Mouse (Mus musculus): ENCODE results near the gene Gm17416.

Gm17416 gene

DNA sequence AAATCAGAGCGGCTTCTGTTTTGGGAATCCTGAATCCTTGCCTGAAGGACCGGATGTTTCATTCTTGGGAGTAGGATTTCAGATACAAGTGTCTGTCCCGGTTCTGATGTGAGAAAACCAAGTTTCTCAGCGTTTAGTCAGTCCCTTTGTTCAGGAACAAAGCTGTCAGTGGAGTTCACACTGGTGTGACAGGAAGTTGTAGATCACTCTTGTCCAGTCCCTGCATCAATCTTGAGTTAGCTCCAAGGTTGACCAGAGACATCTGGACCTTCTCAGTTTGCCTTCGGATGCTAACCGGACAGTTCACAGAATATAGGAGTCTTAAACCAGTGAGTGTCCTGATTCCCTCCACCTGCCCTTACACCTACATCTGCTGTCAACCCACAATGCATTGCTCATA is 38.6 kb downstream of the Gm17416 start:
- no peak for DNase-seq (ENCODE audit: low spot score in 2 of 2)

DNA sequence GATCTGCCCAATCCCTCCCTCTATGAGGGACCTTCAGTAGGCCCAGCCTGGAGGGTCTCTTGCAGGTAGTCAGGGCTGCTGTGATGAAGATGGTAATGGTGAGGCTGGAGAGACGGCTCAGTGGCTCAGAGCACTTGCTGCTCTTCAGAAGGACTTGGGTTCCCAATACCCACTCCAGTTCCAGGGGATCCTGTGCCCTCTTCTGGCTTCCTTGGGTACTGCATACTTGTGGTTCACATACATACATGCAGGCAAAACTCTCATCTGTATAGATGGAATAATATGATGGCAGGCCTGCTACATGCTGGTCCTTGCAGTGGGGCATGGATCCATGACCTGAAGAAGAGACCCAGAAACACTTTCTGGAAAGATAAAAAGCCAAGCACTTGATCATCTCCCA is 39.6 kb downstream of the Gm17416 start:
- DNase-seq (ENCODE audit: low spot score in 2 of 2) = no peak

DNA sequence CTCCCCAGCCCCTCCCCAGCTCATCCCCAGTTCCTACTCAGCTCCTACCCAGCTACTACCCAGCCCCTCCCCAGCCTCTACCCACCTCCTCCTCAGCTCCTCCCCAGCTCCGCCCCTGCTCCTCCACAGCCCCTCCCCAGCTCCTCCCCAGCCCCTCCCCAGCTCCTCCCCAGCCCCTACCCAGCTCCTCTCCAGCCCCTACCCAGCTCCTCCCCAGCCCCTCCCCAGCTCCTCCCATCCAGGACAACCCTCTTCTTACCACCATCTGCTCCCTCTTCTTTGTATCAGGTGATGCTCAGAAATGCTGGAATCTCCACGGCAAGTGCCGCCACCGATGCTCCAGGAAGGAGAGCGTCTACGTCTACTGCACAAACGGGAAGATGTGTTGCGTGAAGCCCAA is 43.1 kb downstream of the Gm17416 start:
- no peak for DNase-seq (ENCODE audit: low spot score in 2 of 2)

DNA sequence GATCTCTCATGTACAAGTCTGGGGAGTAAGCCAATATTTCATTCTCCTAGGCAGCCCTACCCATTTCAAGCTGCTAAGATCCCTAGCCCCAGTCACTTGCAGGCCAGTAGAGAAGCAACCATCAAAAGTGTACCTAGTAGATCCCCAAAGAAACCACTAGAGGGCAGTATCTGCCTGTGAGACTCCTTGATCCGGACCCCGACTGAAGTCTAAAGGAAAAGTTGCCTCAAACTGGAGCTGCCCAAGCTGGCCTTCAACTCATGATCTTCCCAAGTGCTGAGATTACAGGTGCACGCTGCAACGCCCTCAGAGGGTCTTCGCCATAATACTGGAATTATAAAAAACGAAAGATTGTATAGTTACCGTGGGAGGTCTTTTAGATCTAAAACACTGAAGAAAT is 46.4 kb downstream of the Gm17416 start:
- peak; percentile 20 for DNase-seq (ENCODE audit: low spot score in 2 of 2)

DNA sequence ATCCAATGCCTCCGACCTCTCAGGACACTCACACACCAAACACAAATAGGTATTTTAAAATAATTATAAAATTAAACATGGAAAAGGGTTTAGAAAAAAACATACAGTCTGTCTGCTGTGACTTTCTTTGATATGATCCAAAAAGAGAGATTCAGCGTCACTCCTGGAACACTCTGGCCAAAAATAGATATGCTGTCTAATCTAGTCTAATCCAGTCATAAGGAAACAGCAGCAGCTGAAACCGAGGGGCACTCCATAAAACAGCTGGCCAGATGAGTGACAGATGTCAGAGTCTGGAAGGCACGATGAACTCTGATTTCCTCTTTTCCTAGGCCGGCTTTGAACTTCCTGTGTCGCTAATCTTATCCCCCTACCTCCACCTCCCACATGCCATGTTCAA is 47.3 kb downstream of the Gm17416 start:
- DNase-seq (ENCODE audit: low spot score in 2 of 2) = no peak

DNA sequence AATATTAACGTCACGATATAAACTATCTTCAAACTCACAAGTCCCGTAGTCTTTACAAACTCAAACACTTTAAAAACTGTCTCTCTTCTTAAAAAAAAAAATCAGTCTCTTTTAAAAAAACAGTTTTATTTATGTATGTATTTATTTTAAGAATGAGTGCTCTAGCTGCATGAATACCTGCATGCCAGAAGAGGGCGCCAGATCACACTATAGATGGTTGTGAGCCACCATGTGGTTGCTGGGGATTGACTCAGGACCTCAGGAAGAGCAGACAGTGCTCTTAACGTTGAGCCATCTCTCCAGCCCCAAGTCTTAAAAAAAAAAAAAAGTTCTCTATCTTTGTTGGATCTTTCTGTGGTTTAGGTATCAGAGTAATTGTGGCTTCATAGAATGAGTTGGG is 48.2 kb downstream of the Gm17416 start:
- DNase-seq (ENCODE audit: low spot score in 2 of 2) = peak in 1 of 2 experiments; percentile 11

All from natural killer cell, adult 2 months (primary cell).